Mouse (Mus musculus): ENCODE results near the gene Trpv6. TPM values are rescaled to one million over a fixed set of nuclear protein-coding genes. Genes with fewer than 3 reads are reported as not detected.
A peak's percentile ranks its signal among the peaks of the same experiment; 100 is the strongest.

Trpv6 gene
- polyA plus RNA-seq, 1 experiment from 2014 or later = 2.3 TPM

- H3K27ac ChIP-seq (ENCODE audit: low read length) = peak overlapping the region; percentile 30; the same call in 1 of the 2 replicates
- 1% methylated on average over 7 of the region's 7 CpGs for WGBS
Measured at GRCm38 (mm10) chr6:41605794-41606104, 30.5 kb downstream of the Trpv6 start.

GRCm38 (mm10) chr6:41605061-41605793 lies 31.0 kb downstream of the Trpv6 start, which contains the start of gene Ephb6:
TSS of gene Ephb6 (plus strand) at chr6:41605482.
- peak within 1 kb of the TSS; percentile 80 for H3K9ac ChIP-seq (ENCODE audit: low read length)
- peak within 1 kb of the TSS; percentile 96 for H3K4me2 ChIP-seq (ENCODE audit: low read depth, low read length)
- under 1% methylated on average over 63 of the region's 68 CpGs for WGBS
- ATAC-seq (ENCODE audit: low read depth) = peak; percentile 98
- H3K4me1 ChIP-seq (replicated peaks; ENCODE audit: control insufficient read depth, insufficient read depth, low read length) = peaks cover 9% of the 10 kb centered on the region
- peak within 1 kb of the TSS; percentile 91 for H3K27ac ChIP-seq (ENCODE audit: low read length)
- no peaks in the 10 kb centered on the region for H3K27me3 ChIP-seq (ENCODE audit: control insufficient read depth, insufficient read depth, low read depth, low read length)
- H3K36me3 ChIP-seq (ENCODE audit: control insufficient read depth, insufficient read depth, low read length) = no peaks in the 10 kb centered on the region
- peak within 1 kb of the TSS; percentile 77 for H3K4me3 ChIP-seq (ENCODE audit: low read length)
- H3K9me3 ChIP-seq (ENCODE audit: control insufficient read depth, low read length) = no peaks in the 10 kb centered on the region

More at GRCm38 (mm10) chr6:41605794-41606104, 30.5 kb downstream of the Trpv6 start:
- Histone ChIP-seq H3K36me3 (ENCODE audit: control insufficient read depth, insufficient read depth, low read length) (no peaks in the 10 kb centered on the region), H3K27me3 (ENCODE audit: control insufficient read depth, insufficient read depth, low read depth, low read length) (no peaks in the 10 kb centered on the region), H3K9me3 (ENCODE audit: control insufficient read depth, low read length) (no peaks in the 10 kb centered on the region), H3K4me3 (ENCODE audit: low read length) (peak overlapping the region; percentile 77), H3K9ac (ENCODE audit: low read length) (peak overlapping the region; percentile 80), H3K4me2 (ENCODE audit: low read depth, low read length) (peak overlapping the region; percentile 96), H3K4me1 (replicated peaks; ENCODE audit: control insufficient read depth, insufficient read depth, low read length) (peaks cover 9% of the 10 kb centered on the region)
- peak; percentile 24 for ATAC-seq (ENCODE audit: low read depth)

- 1% methylated on average over 23 of the region's 23 CpGs for WGBS
- H3K9me3 ChIP-seq (ENCODE audit: control insufficient read depth, low read length) = no peaks in the 10 kb centered on the region
Measured at GRCm38 (mm10) chr6:41604401-41605050, 31.7 kb downstream of the Trpv6 start.

GRCm38 (mm10) chr6:41582189-41582588 lies 54.0 kb downstream of the Trpv6 start:
- no peak for ATAC-seq (ENCODE audit: low read depth)
- Histone ChIP-seq H3K4me2 (ENCODE audit: low read depth, low read length) (no peak overlapping the region), H3K27me3 (ENCODE audit: control insufficient read depth, insufficient read depth, low read depth, low read length) (no peaks in the 10 kb centered on the region), H3K36me3 (ENCODE audit: control insufficient read depth, insufficient read depth, low read length) (no peaks in the 10 kb centered on the region), H3K27ac (ENCODE audit: low read length) (no peak overlapping the region), H3K9me3 (ENCODE audit: control insufficient read depth, low read length) (no peaks in the 10 kb centered on the region), H3K4me1 (replicated peaks; ENCODE audit: control insufficient read depth, insufficient read depth, low read length) (no peaks in the 10 kb centered on the region), H3K4me3 (ENCODE audit: low read length) (no peak overlapping the region), H3K9ac (ENCODE audit: low read length) (no peak overlapping the region)
- WGBS = 64% methylated on average over 1 of the region's 1 CpGs

More at GRCm38 (mm10) chr6:41604401-41605050, 31.7 kb downstream of the Trpv6 start:
- peaks cover 9% of the 10 kb centered on the region for H3K4me1 ChIP-seq (replicated peaks; ENCODE audit: control insufficient read depth, insufficient read depth, low read length)
- H3K4me3 ChIP-seq (ENCODE audit: low read length) = peak overlapping the region; percentile 77
- ATAC-seq (ENCODE audit: low read depth) = peak; percentile 41
- H3K36me3 ChIP-seq (ENCODE audit: control insufficient read depth, insufficient read depth, low read length) = no peaks in the 10 kb centered on the region
- H3K4me2 ChIP-seq (ENCODE audit: low read depth, low read length) = peak overlapping the region; percentile 96
- peak overlapping the region; percentile 80 for H3K9ac ChIP-seq (ENCODE audit: low read length)
- no peaks in the 10 kb centered on the region for H3K27me3 ChIP-seq (ENCODE audit: control insufficient read depth, insufficient read depth, low read depth, low read length)
- peak overlapping the region; percentile 91 for H3K27ac ChIP-seq (ENCODE audit: low read length)

GRCm38 (mm10) chr6:41581295-41581694 lies 54.9 kb downstream of the Trpv6 start:
- Histone ChIP-seq H3K27ac (ENCODE audit: low read length) (no peak overlapping the region), H3K4me1 (replicated peaks; ENCODE audit: control insufficient read depth, insufficient read depth, low read length) (no peaks in the 10 kb centered on the region), H3K4me2 (ENCODE audit: low read depth, low read length) (no peak overlapping the region), H3K9ac (ENCODE audit: low read length) (no peak overlapping the region), H3K27me3 (ENCODE audit: control insufficient read depth, insufficient read depth, low read depth, low read length) (no peaks in the 10 kb centered on the region), H3K9me3 (ENCODE audit: control insufficient read depth, low read length) (no peaks in the 10 kb centered on the region), H3K36me3 (ENCODE audit: control insufficient read depth, insufficient read depth, low read length) (no peaks in the 10 kb centered on the region), H3K4me3 (ENCODE audit: low read length) (no peak overlapping the region)
- ATAC-seq (ENCODE audit: low read depth) = no peak
- WGBS = 39% methylated on average over 7 of the region's 7 CpGs

- no peaks in the 10 kb centered on the region for H3K27me3 ChIP-seq (ENCODE audit: control insufficient read depth, insufficient read depth, low read depth, low read length)
- ATAC-seq (ENCODE audit: low read depth) = no peak
Measured at GRCm38 (mm10) chr6:41577297-41577696, 58.9 kb downstream of the Trpv6 start.

DNA sequence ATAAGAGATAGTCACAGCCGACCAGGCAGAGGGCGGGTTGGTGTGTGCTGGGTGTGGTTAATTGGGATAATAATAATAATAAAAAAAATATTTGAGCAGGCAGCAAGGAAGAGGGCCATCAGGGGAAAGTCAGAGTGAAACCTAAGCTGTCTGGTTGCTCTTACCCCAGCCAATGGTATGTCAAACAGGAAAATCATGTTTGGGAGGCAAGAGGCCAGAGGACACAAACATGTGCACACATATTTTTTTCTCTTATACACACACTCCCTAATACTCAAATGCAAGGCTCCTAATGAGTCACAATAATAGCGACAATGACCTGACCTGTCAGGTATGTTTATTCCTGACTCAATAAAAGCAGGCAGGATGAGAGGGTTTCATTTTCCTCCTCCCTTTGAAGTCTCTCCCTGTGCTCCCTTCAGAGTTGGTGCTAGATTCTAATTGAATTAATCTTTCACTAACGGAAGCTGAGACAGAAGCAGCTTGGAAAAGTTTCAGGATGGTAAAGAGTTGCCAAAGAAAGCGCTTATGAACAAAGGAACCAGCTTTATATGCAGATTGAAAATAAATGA lies 59.6 kb downstream of the Trpv6 start:
- Histone ChIP-seq H3K9ac (ENCODE audit: low read length) (no peak overlapping the region), H3K36me3 (ENCODE audit: control insufficient read depth, insufficient read depth, low read length) (no peaks in the 10 kb centered on the region), H3K4me2 (ENCODE audit: low read depth, low read length) (no peak overlapping the region), H3K4me1 (replicated peaks; ENCODE audit: control insufficient read depth, insufficient read depth, low read length) (no peaks in the 10 kb centered on the region), H3K27me3 (ENCODE audit: control insufficient read depth, insufficient read depth, low read depth, low read length) (no peaks in the 10 kb centered on the region), H3K27ac (ENCODE audit: low read length) (no peak overlapping the region), H3K9me3 (ENCODE audit: control insufficient read depth, low read length) (no peaks in the 10 kb centered on the region), H3K4me3 (ENCODE audit: low read length) (no peak overlapping the region)
- ATAC-seq (ENCODE audit: low read depth) = no peak
- 40% methylated on average over 5 of the region's 5 CpGs for WGBS

More at GRCm38 (mm10) chr6:41577297-41577696, 58.9 kb downstream of the Trpv6 start:
- Histone ChIP-seq H3K27ac (ENCODE audit: low read length) (no peak overlapping the region), H3K9me3 (ENCODE audit: control insufficient read depth, low read length) (no peaks in the 10 kb centered on the region), H3K4me1 (replicated peaks; ENCODE audit: control insufficient read depth, insufficient read depth, low read length) (no peaks in the 10 kb centered on the region), H3K4me3 (ENCODE audit: low read length) (no peak overlapping the region), H3K36me3 (ENCODE audit: control insufficient read depth, insufficient read depth, low read length) (no peaks in the 10 kb centered on the region), H3K4me2 (ENCODE audit: low read depth, low read length) (no peak overlapping the region), H3K9ac (ENCODE audit: low read length) (no peak overlapping the region)
- WGBS = 39% methylated on average over 5 of the region's 5 CpGs
